Mouse (Mus musculus) ES-E14 (cell line): ENCODE results near the gene Diaph3.

Source experiments
- CHD2 ChIP-seq: IDR thresholded peaks from 2 replicates; pipeline ENCODE4 v1.6.1; 2014; ENCODE audit warnings: mild to moderate bottlenecking, low read depth, low read length, inconsistent platforms
- HCFC1 ChIP-seq: IDR thresholded peaks from 2 replicates; pipeline ENCODE4 v1.6.1; 2012; ENCODE audit warnings: low read length, inconsistent platforms, borderline replicate concordance; ENCODE audit not compliant: insufficient read depth
- MAFK ChIP-seq: IDR thresholded peaks from 2 replicates; pipeline ENCODE4 v1.6.1; 2014; ENCODE audit warnings: mild to moderate bottlenecking, low read depth, low read length, inconsistent platforms; ENCODE audit not compliant: insufficient read depth
- ZC3H11A ChIP-seq: IDR thresholded peaks from 2 replicates; pipeline ENCODE4 v1.6.1; 2012; ENCODE audit warnings: low read depth, mild to moderate bottlenecking, inconsistent platforms, low read length, borderline replicate concordance
- ZNF384 ChIP-seq: IDR thresholded peaks from 2 replicates; pipeline ENCODE4 v1.6.1; 2012; ENCODE audit warnings: low read depth, low read length, inconsistent platforms

GRCm38 (mm10) chr14:86834269-86834668 lies 306.8 kb downstream of the Diaph3 start:
- TF ChIP-seq MAFK, result no peak
- no peak for TF ChIP-seq HCFC1
- no peak for TF ChIP-seq ZNF384
- no peak for TF ChIP-seq ZC3H11A
- TF ChIP-seq CHD2, result no peak
